Mouse (Mus musculus): Measurements from ENCODE around the gene Rpf1.

The Rpf1 gene

GRCm38 (mm10) chr3:146500003-146500809 lies 21.0 kb downstream of the Rpf1 start:
- peak; percentile 81 for DNase-seq (ENCODE audit: extremely low spot score)

DNA sequence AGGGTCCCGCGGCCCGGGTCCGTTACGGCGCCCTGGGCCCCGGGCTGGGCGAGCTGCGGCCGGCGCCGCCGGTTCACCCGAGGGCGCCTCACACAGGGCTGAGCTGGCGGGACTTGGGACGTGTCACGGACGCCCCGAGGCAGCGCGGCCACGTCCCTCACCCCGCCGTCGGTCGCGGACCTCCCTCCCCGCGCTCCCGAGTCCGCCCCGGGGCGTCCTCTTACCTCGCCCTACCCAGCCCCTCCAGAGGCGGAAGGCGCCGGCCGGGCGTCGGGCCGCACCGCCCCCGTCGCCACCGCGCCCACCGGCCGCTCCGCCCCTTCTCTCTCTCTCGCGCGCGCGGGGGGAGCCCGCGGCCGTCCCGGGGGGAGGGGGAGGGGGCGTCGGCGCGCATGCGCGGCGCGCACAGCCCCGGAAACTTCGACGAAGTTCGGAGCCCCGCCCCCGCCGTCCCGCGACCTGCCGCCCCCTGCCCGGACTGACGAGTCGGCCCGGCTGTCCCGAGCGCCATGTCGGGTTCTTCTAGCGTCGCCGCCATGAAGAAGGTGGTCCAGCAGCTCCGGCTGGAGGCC lies 21.7 kb downstream of the Rpf1 start, which contains the start of the genes Spata1 and Gng5:
Gene Spata1, minus strand, starts transcription at position 323 of the 572 bp plus-strand sequence.
Gene Gng5, plus strand, starts transcription at position 377 of the 572 bp plus-strand sequence.
- peak; percentile 93 for DNase-seq (ENCODE audit: extremely low spot score)

DNA sequence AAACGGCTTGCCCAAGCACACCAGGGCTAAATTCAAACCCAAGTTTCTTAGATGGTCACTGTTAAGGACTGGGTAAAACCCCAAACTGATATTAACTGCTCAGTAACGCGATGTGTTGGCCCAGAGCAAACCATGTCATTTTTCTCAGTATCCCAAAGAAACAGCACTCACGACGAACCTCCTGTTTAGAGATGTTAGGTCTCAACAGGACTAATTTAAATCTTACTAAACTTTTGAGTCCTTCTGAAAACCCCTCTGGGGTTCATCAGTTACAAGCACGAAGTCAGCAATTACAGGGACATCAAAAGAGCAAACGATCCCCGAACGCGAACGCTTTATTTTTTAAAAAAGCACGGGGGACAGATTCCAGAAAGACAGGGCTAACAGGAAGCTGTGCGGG lies 22.2 kb downstream of the Rpf1 start:
- DNase-seq (ENCODE audit: extremely low spot score): no peak

DNA sequence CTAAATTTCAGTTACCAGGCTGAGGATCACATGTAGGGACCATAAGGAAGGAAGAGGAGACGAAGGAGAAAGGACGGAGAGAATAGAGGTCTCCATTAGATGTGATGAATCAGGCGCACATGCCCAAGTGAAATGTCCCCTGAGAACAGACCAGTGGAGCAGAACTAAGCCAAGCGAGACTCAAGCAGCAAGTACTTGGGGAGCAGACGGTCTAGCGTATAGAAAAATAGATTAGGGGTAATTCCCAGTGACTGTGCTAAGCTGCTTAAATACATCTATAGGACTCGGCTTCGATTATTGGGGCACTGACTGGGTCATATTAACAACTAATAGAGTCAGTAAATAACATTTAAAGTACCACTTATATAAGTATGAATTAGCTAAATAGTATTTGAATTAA lies 26.3 kb downstream of the Rpf1 start:
- no peak for DNase-seq (ENCODE audit: extremely low spot score)

DNA sequence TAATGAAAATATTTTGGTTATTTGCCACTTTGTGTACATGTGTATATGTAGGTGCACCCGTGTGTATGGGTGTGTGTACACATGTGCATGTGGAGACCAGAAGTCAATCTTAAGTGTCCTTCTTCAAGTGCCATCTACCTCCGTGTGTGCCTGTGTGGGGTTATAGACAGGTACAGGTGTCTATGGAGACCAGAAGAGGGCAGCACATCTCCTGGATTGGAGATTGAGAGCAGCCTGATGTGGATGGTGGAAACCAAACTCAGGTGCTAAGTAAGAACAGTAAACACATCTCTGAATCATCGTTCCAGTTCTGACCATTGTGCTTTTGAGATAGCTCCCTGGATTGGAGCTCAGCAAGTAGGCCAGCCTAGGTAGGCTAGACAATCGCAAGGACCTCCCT lies 34.8 kb downstream of the Rpf1 start:
- no peak for DNase-seq (ENCODE audit: extremely low spot score)

DNA sequence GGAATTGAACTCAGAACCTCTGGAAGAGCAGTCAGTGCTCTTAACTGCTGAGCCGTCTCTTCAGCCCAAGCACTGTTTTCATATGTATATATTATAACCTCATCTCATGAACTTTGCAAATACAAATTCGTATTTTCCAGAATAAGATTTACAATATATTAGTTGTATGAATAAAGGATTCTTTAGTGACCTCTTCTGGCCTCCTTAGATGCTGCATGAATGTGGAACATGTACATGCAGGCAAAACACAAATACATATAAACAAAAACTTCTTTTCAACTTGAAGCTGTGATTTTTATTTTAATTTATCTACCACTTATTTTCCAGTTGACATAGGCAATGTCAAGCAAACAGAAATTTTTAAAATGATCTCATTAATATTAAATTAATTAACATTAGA lies 39.2 kb downstream of the Rpf1 start:
- no peak for DNase-seq (ENCODE audit: extremely low spot score)

GRCm38 (mm10) chr3:146474428-146474827 lies 46.8 kb downstream of the Rpf1 start:
- DNase-seq (ENCODE audit: extremely low spot score): no peak

DNA sequence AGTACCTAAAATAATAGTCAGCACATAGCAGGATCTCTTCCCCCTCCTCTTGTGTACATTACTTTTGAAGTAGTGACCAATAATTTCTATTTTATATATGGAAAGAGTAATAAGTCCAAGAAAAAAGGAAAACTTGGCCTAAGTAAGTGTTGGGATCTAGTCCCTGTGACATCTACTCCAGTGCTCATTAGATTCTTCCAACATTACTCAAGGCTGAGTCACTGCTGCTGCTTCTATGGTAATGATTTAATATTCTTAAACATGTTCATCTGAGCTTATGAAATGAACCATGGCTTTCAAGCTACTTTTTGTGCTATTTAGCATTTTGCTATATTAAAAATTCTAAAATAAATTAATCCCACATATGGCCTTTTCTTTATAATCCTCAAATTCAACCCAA lies 47.5 kb downstream of the Rpf1 start:
- no peak for DNase-seq (ENCODE audit: extremely low spot score)

- DNase-seq (ENCODE audit: extremely low spot score): no peak
These were observed 48.6 kb downstream of the Rpf1 start for GRCm38 (mm10) chr3:146472657-146473056.

- DNase-seq (ENCODE audit: extremely low spot score): no peak
These were observed 52.0 kb downstream of the Rpf1 start for GRCm38 (mm10) chr3:146469226-146469625.

- DNase-seq (ENCODE audit: extremely low spot score): no peak
These were observed 58.3 kb downstream of the Rpf1 start for GRCm38 (mm10) chr3:146462939-146463338.

All from embryo, embryonic 9.5 days (tissue).